Mouse (Mus musculus): ENCODE measurements at regions not wholly inside any gene's neighbourhood (a gene's known extent, or its start where the extent isn't known, plus 50 kb on each side); places are given as distances from the start of the nearest gene placed in this dataset.
A peak's percentile ranks its signal among the peaks of the same experiment; 100 is the strongest.
"Not testable (repeated sequence)": the region's sequence is repeated elsewhere in the genome, so short reads cannot be mapped to it uniquely, and the experiment has no call there.

- WGBS: 83% methylated on average over 1 of the region's 1 CpGs
- no peak overlapping the region for H3K4me2 ChIP-seq (replicated peaks)
- H3K4me3 ChIP-seq: no peak overlapping the region
- H3K9me3 ChIP-seq (replicated peaks): peaks cover 9% of the 10 kb centered on the region; the same call in 1 of the 2 replicates
- H3K9ac ChIP-seq: no peak overlapping the region
- H3K36me3 ChIP-seq: no peaks in the 10 kb centered on the region
- no peak overlapping the region for H3K27ac ChIP-seq
- no peaks in the 10 kb centered on the region for H3K27me3 ChIP-seq
- no peaks in the 10 kb centered on the region for H3K4me1 ChIP-seq
- peak; percentile 40; the same call in 1 of the 2 replicates for ATAC-seq (ENCODE audit: low FRiP score)
Observed at GRCm38 (mm10) chr11:28216316-28216715, 123.4 kb downstream of the Gm6685 start.

GRCm38 (mm10) chr11:28213606-28214005, 126.1 kb downstream of the Gm6685 start:
- Histone ChIP-seq H3K9ac (no peak overlapping the region), H3K4me2 (replicated peaks) (no peak overlapping the region), H3K4me1 (no peaks in the 10 kb centered on the region), H3K4me3 (no peak overlapping the region), H3K27ac (no peak overlapping the region), H3K9me3 (replicated peaks) (peaks cover 12% of the 10 kb centered on the region; the same call in 1 of the 2 replicates), H3K27me3 (no peaks in the 10 kb centered on the region), H3K36me3 (no peaks in the 10 kb centered on the region)
- 93% methylated on average over 3 of the region's 3 CpGs for WGBS
- no peak for ATAC-seq (ENCODE audit: low FRiP score)

- H3K36me3 ChIP-seq: no peaks in the 10 kb centered on the region
- no peak overlapping the region for H3K4me2 ChIP-seq (replicated peaks)
- no peaks in the 10 kb centered on the region for H3K4me1 ChIP-seq
- H3K27ac ChIP-seq: no peak overlapping the region
- no peak overlapping the region for H3K9ac ChIP-seq
- no peaks in the 10 kb centered on the region for H3K27me3 ChIP-seq
- H3K4me3 ChIP-seq: no peak overlapping the region
- no peaks in the 10 kb centered on the region for H3K9me3 ChIP-seq (replicated peaks)
- no peak for ATAC-seq (ENCODE audit: low FRiP score)
Observed at GRCm38 (mm10) chr11:28202150-28202549, 137.5 kb downstream of the Gm6685 start.

GRCm38 (mm10) chr11:28188119-28188518, 151.5 kb downstream of the Gm6685 start:
- no peaks in the 10 kb centered on the region for H3K36me3 ChIP-seq
- H3K9me3 ChIP-seq (replicated peaks): no peaks in the 10 kb centered on the region
- H3K4me2 ChIP-seq (replicated peaks): no peak overlapping the region
- H3K9ac ChIP-seq: no peak overlapping the region
- no peak overlapping the region for H3K4me3 ChIP-seq
- H3K27me3 ChIP-seq: no peaks in the 10 kb centered on the region
- ATAC-seq (ENCODE audit: low FRiP score): no peak
- H3K27ac ChIP-seq: no peak overlapping the region
- H3K4me1 ChIP-seq: no peaks in the 10 kb centered on the region
- WGBS: 86% methylated on average over 2 of the region's 2 CpGs

GRCm38 (mm10) chr11:28187441-28187840, 152.2 kb downstream of the Gm6685 start:
- H3K27me3 ChIP-seq; H3K27ac ChIP-seq; ATAC-seq (ENCODE audit: low FRiP score); H3K9ac ChIP-seq; H3K36me3 ChIP-seq; H3K4me3 ChIP-seq; H3K4me1 ChIP-seq; H3K9me3 ChIP-seq (replicated peaks); H3K4me2 ChIP-seq (replicated peaks): not testable (repeated sequence)
- WGBS: 76% methylated on average over 3 of the region's 3 CpGs

GRCm38 (mm10) chr11:28171232-28171631, 168.4 kb downstream of the Gm6685 start:
- WGBS: 57% methylated on average over 3 of the region's 3 CpGs
- Histone ChIP-seq H3K4me1 (no peaks in the 10 kb centered on the region), H3K36me3 (no peaks in the 10 kb centered on the region), H3K27me3 (no peaks in the 10 kb centered on the region), H3K4me3 (no peak overlapping the region), H3K4me2 (replicated peaks) (no peak overlapping the region), H3K27ac (no peak overlapping the region), H3K9me3 (replicated peaks) (peaks cover 6% of the 10 kb centered on the region), H3K9ac (no peak overlapping the region)
- no peak for ATAC-seq (ENCODE audit: low FRiP score)

- no peak for ATAC-seq (ENCODE audit: low FRiP score)
- WGBS: 77% methylated on average over 2 of the region's 2 CpGs
- no peaks in the 10 kb centered on the region for H3K27me3 ChIP-seq
- no peak overlapping the region for H3K27ac ChIP-seq
- no peak overlapping the region for H3K9ac ChIP-seq
- H3K4me3 ChIP-seq: no peak overlapping the region
- H3K4me2 ChIP-seq (replicated peaks): no peak overlapping the region
- no peaks in the 10 kb centered on the region for H3K4me1 ChIP-seq
- no peaks in the 10 kb centered on the region for H3K36me3 ChIP-seq
- no peaks in the 10 kb centered on the region for H3K9me3 ChIP-seq (replicated peaks)
Observed at GRCm38 (mm10) chr11:28152456-28152855, 187.2 kb downstream of the Gm6685 start.

Measured in hindbrain, embryonic 12.5 days (tissue).